Mouse (Mus musculus) hindbrain, embryonic 15.5 days (tissue): ENCODE data around the gene Rab4b. TPM values are rescaled to one million over a fixed set of nuclear protein-coding genes. Genes with fewer than 3 reads are reported as not detected.

Experiments
- ATAC-seq: fragments of 200-750 bp; cut with Nextera tagmentation; 2 replicates; pipeline ENCODE4 v1.8.0; 2017; ENCODE audit warnings: low read depth, moderate number of reproducible peaks, moderate TSS enrichment; ENCODE audit not compliant: low FRiP score
- H3K27ac ChIP-seq: fragments of 300-500 bp; sonication (generic); replicated peaks from 2 replicates; pipeline ENCODE4 v1.5.1; 2015; ENCODE audit warnings: mild to moderate bottlenecking, inconsistent platforms
- H3K27me3 ChIP-seq: fragments of 300-500 bp; sonication (generic); 2 replicates; pipeline ENCODE4 v1.6.1; 2015; ENCODE audit warnings: control low read depth, inconsistent platforms
- H3K36me3 ChIP-seq: fragments of 300-500 bp; sonication (generic); 2 replicates; pipeline ENCODE4 v1.6.1; 2015; ENCODE audit warnings: control low read depth, inconsistent platforms
- H3K4me1 ChIP-seq: fragments of 300-500 bp; sonication (generic); replicated peaks from 2 replicates; pipeline ENCODE4 v1.6.1; 2015; ENCODE audit warnings: control low read depth, inconsistent platforms
- H3K4me2 ChIP-seq: fragments of 300-500 bp; sonication (generic); 2 replicates; pipeline ENCODE4 v1.6.1; 2015; ENCODE audit warnings: moderate library complexity, mild to moderate bottlenecking, inconsistent platforms
- H3K4me3 ChIP-seq: fragments of 300-500 bp; sonication (generic); 2 replicates; pipeline ENCODE4 v1.5.1; 2015; ENCODE audit warnings: mild to moderate bottlenecking, inconsistent platforms
- H3K9ac ChIP-seq: fragments of 300-500 bp; sonication (generic); 2 replicates; pipeline ENCODE4 v1.6.1; 2015; ENCODE audit warnings: inconsistent platforms
- H3K9me3 ChIP-seq: fragments of 300-500 bp; sonication (generic); 2 replicates; pipeline ENCODE4 v1.6.1; 2016; ENCODE audit warnings: control low read depth, inconsistent platforms
- microRNA counts: library from miRNA; unstranded; fragments of <30 nt; microRNA quantifications from one replicate; lab custom pipeline; 2016
- microRNA-seq: library from miRNA; unstranded; fragments of <30 nt; microRNA quantifications from one replicate; pipeline ENCODE4, GENCODE M21; 2016
- polyA plus RNA-seq: library from polyadenylated mRNA; unstranded; fragments of >200 nt; fragmentation: Nextera tagmentation; extraction: Ambion mirVana; gene quantifications from 2 replicates; pipeline ENCODE4 v1.2.1, GENCODE M21; 2015

Rab4b gene
- polyA plus RNA-seq, 1 experiment from 2014 or later = 111 TPM

- no peak for ATAC-seq
- Histone ChIP-seq H3K36me3 (no peaks in the 10 kb centered on the region), H3K9me3 (no peaks in the 10 kb centered on the region), H3K4me2 (no peak within 1 kb of the TSS), H3K4me1 (no peaks in the 10 kb centered on the region), H3K27me3 (no peaks in the 10 kb centered on the region), H3K27ac (no peak within 1 kb of the TSS), H3K9ac (no peak within 1 kb of the TSS), H3K4me3 (no peak within 1 kb of the TSS)
Observed at GRCm38 (mm10) chr7:27119676-27120075, 59.0 kb downstream of the Rab4b start, which contains the start of gene Cyp2f2. Cyp2f2 (plus strand) TSS chr7:27119909.

MicroRNA genes within 50 kb of the gene (microRNA counts, 519-probe panel; counts per million panel counts)
- microRNA mmu-miR-1191 (lab: Ali Mortazavi, UCI) = not detected

Small RNA genes lying within 50 kb of the gene (microRNA-seq; reads per million reads assigned to microRNA genes)
- gene Mir1191 (1.5 reads per million), gene Mir3101 (0.65 reads per million)

Other genes with a start within 250 kb of the Rab4b start
- gene Cyp2a22, start 239.5 kb downstream of the Rab4b start, polyA plus RNA-seq = not detected in 2 replicates
- gene Cyp2a12, start 149.8 kb downstream of the Rab4b start, polyA plus RNA-seq = not detected in 2 replicates
- not detected in 2 replicates for gene Cyp2f2, start 59.0 kb downstream of the Rab4b start, polyA plus RNA-seq
- 0.14 and 0.29 TPM in 2 replicates for gene Cyp2t4, start 25.2 kb downstream of the Rab4b start, polyA plus RNA-seq
- gene Egln2, start 12.1 kb downstream of the Rab4b start, polyA plus RNA-seq = 96.4 and 107 TPM in 2 replicates
- gene Gm21983, start 2.2 kb upstream of the Rab4b start, polyA plus RNA-seq = 0.39 and 1.1 TPM in 2 replicates
- 23.9 and 26.6 TPM in 2 replicates for gene Mia, start 2.3 kb upstream of the Rab4b start, polyA plus RNA-seq
- gene BC024978, start 16.9 kb upstream of the Rab4b start, polyA plus RNA-seq = 3.8 and 4.0 TPM in 2 replicates
- 192 and 194 TPM in 2 replicates for gene Snrpa, start 17.4 kb upstream of the Rab4b start, polyA plus RNA-seq
- gene Itpkc, start 49.8 kb upstream of the Rab4b start, polyA plus RNA-seq = 7.5 and 8.2 TPM in 2 replicates
- gene Coq8b, start 54.1 kb upstream of the Rab4b start, polyA plus RNA-seq = 20.6 and 23.2 TPM in 2 replicates
- 57.8 and 67.5 TPM in 2 replicates for gene Numbl, start 79.5 kb upstream of the Rab4b start, polyA plus RNA-seq
- gene Ltbp4, start 158.8 kb upstream of the Rab4b start, polyA plus RNA-seq = 12.9 and 13.9 TPM in 2 replicates
- 42.8 and 46.6 TPM in 2 replicates for gene Shkbp1, start 177.1 kb upstream of the Rab4b start, polyA plus RNA-seq
- gene Gm20479, start 178.5 kb upstream of the Rab4b start, polyA plus RNA-seq = not detected in 2 replicates